Mouse (Mus musculus) forelimb bud, embryonic 11.5 days (tissue): ENCODE measurements around the gene Traf6.
"Not testable (repeated sequence)": the region's sequence is repeated elsewhere in the genome, so short reads cannot be mapped to it uniquely, and the experiment has no call there.

ENCODE experiments used
- DNase-seq: peaks from one replicate; pipeline ENCODE4 v3.0.0-alpha.2; 2012; ENCODE audit warnings: low read depth, low spot score

The Traf6 gene

DNA sequence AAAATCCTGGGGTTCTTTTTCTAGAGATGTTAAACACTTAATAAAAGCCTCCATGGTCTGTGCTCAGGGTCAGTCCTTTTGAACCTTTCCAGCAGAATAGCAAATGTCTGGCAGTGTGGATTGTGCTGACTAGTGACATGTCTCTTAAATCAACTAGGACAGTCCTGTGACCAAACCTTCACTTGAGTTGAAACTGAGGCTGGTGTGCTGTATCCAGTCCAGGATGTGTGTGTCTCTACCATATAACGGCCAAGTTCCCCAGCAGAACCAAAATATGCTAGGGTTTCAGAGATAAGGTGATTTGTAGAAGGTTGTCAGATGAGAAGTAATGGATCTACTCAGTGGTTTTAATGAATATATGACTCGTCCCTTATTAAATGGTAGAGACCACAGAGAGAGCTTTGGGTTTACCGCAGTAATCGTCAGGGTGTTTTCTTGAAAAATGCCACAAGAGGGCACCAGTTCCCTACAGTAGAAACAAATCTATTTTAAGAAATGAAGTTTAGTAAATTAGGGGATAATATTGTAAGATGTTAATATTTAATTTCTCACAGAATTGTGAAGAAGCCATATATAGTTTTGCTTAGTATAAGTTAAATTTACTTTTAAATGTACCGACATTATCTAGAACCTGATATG, 15.5 kb downstream of the Traf6 start:
- peak; percentile 28 for DNase-seq

DNA sequence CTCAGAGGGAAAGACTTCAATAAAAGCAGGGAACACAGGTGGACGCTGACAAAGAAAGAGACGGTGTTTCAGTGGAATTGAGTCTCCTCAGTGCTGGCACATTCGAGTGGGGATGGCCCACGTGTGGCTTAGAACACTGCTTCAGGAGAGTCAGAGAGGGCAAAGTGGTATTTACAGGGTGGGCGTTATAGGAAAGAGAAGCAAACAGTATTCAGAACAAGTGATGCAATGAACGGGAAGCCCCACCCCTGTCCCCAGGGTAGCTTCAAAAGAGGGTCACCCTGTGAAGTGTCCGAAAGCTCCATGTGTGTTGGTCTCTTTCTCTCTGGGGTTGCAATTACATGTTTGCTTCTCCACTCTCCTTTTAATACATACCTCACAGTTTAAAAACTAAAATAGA, 17.4 kb downstream of the Traf6 start:
- no peak for DNase-seq

DNA sequence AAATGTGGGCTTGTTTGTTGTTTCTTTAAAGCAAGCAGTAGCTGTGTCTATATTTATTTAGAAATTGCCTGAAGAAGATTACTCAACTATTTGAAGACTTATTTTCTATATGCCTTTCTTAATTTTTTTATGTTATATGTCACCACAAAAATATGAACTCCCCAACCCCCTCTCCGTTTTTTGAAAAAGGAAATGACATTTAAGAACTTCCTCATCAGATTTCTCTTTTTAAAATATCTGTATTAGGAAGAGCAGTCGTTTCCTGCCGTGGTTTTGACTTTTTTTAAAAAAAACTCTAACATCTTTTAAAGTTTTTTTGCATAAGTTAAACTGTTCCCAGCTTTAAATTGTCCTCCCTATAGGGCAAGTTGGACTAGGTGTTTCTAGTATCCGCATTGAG, 21.1 kb downstream of the Traf6 start:
- no peak for DNase-seq

DNA sequence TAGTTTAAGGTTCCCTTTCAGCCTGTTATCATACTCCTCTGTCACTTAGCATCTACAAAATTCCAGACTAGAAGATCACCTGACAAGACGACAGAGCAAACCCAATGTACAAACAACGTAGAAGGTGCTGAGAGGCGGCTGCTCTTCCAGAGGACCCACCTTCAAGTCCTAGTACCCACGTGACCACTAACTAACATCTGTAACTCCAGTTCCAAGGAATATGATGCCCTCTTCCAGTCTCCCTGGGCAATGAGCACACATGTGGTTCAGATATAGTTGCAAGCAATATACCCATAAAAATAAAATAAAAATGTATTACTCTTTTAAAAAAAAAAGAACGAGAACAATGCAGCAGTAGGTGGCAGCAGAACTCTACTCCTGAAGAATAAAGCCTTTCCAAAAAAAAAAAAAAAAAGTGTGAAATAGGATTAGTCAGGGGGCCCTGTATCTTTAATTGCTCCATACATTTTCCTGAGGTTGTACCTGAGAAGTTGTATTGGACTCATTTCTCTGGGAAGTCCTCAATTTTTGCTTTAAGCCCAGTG, 27.8 kb downstream of the Traf6 start:
- no peak for DNase-seq

DNA sequence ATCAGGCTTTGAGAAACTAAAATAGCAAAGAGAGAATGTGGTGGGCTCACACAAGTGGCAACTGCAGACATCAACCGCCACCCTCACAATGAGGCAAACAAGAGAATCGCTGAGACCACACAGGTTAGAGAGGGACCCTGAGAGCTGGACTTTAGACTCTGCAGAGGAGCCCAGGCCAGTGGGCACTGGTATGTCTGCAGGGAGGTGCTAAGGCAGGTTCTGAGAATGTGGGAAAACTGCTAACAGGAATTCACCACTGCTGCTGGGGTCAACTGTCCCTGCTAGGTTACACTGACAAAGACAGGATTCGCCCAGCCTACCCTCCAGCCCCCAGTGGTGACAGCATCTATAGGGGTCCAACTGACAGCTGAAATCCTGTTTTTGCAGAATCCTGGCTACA, 33.4 kb downstream of the Traf6 start:
- DNase-seq = no peak

DNA sequence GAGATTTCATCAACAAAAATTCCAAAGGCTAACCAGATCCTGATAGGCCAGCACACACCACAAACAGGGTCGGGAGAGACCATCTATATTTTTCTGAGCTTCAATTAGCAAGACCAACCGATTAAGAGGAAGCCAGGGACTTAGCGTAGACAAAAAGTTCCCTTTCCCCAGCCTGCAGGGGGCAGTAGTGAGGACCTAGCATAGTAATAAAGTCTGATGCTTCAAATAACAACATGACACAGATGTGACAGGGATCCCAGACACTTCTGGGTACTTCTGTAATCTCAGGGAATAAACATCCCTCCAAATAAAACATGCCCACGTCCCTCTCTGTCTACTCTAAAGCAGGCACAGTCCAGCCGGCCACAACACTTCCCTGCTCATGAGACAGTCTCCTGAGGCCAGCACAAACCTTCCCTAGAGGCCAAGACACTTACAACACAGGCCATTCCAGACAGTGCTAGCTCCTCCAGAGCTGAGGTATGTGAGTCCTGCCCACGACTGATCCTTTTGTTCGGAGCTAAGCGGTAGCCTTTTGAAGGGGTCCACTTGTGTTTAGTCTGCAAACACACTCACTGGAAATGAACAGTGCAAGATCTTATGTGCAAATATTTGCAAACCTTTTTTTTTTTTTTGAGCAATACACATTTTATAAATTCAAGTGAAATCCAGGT, 37.6 kb downstream of the Traf6 start:
- no peak for DNase-seq

DNA sequence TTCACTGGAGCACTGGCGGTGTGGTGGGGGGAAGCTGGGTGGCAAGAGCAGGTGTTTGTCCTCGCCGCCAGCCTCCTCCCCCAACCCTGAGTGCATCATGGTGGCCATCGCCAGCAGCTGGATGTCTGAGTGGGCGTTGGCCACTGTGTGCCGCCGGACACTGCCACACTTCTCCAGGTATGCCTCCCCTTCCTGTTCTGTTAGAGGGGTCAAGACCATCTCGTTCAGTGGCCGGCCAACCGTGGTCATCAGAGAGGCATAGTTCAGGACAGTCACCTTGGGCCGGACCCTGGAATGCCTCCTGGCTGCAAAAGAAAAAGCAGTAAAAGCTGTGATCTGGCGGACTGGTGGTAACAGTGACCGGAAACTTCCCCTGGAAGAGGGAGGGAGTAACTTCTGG, 38.9 kb downstream of the Traf6 start:
- no peak for DNase-seq

DNA sequence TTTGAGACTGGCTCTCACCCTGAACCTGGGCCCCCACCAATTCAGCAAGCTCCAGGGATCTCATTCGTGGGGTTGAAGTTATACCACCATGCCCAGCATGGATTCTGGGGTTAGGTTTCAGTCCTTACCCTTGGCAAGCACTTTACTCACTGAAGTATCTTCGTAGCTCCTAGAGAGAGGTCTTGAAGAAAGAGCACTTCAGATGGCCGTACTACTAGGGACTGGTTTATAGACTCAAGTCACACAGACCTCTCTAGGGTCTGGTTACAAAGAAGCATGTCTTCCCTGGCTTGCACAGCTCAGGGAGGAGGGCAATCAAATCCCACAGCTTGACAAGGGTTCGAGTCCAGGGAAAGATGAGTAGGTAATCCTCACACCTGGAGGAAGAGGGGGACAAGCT, 43.6 kb downstream of the Traf6 start:
- DNase-seq = no peak

DNA sequence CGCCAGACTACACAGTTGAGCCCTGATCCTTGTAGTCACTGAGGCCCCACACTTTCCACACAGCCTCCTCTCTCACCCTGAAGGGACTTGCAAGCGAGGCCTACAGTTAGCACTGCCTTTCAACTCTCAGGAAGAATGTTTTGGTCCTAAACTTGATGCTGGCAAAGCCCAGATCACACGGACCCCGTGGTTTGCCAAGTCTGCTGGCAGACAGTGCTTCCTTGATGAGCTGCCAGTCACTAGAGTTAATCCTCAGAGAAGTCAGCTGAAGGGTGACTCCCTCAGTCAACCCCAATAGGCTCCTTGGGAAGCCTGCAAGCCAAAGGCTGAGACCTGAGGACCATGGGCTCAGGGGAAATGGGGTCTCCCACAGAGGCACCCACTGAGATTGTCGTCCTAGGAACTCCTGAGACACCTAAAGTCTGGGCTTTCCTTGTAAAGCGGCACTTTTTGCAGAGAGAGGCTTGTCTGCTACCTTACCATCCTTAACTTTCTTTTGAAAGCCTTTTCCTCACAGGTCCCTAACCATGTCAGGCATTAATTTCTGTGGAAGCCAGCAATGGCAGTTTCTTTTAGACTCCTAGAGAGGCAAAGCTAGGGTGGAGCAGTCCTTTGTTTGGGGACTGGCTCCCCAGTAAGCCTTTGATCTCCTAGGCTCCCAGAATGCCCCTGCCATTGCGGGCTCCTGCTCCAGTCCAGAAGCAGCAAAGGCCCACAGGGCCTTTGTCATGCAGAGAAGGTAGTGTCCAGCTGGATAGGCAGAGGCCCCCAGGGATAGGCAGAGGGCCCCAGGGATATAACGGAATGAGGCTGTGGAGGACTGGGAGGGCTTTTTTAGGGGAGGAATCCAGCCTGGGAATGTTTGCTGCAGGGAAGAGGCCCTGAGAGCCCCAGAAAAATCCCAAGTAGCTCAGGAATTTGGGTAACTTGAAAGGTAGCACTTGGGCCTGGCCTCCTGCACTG, 44.4 kb downstream of the Traf6 start:
- peak; percentile 42 for DNase-seq

DNA sequence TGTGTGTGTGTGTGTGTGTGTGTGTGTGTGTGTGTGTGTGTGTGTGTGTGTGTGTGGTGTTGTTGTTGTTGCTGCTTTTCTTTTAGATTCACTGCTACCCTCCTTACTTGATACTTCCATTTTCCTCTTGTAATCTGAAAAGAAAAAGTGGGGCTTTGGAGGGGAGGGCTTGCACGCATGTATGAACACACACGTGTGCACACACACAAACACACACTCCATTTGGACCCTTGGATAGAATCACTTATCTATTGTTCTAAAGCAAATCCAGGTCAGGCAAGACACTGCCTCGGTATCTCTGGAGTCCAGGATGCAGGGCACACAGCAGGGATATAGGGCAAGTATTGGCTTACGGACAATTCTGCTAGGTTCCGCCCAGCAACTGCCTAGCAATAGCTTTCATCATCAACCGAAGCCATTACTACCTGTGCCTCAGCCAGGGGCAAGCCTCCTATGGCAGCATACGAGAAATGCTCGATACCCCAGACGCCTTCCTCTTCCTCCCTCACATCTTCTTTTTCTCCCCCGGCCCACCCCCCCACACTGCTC, 45.2 kb downstream of the Traf6 start:
- no peak for DNase-seq

DNA sequence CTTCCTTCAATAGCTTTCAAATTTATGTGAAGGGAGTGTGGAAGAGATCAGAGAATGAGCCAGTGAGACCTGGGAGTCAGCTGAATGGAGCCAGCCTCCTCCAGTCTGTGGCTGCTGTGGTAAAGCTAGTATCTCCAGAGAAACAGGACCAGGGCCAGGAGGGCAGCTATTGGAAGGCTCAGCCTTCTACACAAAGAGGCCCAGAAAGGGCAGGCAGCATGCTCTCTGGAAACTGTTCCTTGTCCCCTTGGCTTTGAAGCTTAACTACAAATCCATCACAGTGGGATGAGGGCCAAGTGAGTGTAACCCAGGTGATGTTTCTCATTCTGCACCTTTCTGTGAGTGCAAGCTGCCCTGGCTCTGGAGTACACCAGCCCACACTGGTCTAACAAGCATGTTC, 49.6 kb downstream of the Traf6 start:
- DNase-seq = no peak

DNA sequence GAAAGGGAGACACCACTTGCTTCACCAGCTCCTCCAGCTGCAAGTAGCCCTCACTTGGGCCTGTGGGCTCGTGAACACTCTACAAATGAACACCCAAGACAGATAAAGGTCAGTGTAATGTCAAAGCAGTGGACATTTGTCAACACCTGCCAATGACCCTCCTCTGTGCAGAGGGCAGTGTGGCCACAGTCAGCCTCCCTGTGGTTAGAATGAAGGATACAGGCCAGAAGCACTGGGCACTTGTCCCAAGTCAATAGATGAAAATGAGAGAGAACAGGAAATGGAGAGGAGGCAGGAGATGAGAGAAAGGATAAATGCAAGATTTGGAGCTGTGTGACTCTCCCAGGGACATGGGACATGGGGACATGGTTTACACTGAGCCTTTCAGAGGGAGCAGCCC, 51.2 kb downstream of the Traf6 start:
- DNase-seq = no peak

DNA sequence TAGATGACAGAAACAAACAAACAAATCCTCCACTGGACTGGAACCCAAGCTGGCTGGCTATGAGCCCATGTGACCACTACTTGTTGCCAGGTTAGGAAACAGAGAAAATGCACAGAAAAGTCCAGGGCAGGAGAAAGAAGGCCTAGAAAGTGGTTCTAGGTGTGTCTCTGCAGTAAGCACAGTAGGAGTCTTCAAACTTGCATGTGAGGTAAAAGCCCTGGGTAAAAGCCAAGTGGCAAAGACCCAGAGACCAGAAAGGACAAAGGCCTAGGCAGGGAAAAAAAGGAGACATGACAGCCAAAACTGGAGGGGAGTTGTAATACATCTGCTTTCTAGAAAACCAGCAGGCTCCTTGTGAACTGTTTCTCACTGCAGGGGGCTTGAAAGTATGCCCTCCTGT, 52.7 kb downstream of the Traf6 start:
- DNase-seq = no peak

DNA sequence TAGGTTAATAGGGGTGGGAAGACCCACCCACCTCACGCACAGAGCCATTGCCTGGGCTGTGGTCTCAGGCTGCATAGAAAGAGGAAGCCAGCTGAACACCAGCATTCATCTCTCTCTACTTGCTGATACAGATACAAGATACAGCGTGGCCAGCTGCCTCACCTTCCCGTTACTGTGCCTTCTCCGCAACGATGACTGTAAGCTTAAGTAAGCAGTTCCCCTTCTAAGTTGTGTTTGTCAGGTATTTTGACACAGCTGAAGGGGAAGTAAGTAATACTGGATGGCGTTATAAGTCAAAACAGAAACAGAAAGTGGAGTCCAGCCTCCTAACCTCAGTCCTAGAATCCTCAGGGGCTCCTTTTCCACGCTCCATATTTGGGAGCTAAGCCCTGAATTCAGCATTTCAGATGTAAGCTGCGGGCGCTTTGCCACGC, 54.6 kb downstream of the Traf6 start:
- no peak for DNase-seq

DNA sequence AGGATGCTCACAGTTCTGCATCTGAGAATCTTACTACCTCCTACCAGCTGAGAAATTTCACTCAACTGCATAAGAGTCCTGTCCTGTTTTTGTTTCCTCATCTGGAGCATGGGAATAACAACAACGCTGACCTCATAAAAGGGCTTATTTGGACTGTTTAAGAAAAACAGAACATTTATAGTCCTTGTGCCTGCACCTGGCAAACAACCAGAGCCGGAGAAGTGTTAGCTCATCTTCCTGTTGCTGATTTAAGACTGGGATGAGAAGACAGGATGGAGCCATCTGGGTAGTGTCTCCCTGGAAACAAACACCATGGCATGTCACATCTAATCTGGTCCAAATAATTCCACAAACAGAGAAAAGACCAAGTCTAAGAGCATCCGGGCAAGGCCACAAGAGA, 55.3 kb downstream of the Traf6 start:
- no peak for DNase-seq

DNA sequence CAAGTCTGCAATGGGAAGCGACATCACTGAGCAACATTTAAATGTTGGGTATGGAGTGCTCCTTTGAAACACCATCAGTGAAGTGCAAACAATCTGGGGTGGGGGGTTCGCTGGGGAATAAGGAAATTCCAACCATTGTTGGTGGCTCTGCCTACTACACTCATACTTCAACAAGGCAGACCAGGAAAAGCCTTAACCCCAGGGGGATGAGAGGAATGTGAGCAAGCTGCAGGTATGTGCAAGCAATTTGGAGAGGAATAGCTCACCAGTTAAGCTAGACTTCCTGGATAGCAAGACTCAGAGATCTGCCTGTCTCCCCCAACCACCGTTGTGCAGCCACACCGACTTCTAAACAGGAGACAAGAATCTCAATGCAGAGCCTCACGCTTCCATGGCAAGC, 61.7 kb downstream of the Traf6 start:
- no peak for DNase-seq

DNA sequence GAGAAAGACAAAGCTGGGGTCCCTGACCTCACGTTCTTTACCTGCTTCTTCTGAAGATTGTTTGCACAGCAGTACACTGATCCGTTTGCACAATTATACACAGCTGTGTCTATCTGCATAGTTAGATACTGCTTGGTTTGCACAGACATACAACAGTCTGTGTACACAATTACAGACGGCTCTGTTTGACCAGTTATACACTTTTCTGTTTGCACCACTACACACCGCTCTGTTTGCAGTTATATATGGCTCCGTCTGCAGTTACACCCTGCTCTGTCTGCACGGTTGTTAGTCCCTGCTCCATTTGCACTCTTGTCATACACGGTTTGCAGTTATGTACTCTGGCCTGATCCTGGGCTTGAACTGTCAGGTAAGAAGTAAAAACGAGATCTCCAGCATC, 63.4 kb downstream of the Traf6 start:
- no peak for DNase-seq

DNA sequence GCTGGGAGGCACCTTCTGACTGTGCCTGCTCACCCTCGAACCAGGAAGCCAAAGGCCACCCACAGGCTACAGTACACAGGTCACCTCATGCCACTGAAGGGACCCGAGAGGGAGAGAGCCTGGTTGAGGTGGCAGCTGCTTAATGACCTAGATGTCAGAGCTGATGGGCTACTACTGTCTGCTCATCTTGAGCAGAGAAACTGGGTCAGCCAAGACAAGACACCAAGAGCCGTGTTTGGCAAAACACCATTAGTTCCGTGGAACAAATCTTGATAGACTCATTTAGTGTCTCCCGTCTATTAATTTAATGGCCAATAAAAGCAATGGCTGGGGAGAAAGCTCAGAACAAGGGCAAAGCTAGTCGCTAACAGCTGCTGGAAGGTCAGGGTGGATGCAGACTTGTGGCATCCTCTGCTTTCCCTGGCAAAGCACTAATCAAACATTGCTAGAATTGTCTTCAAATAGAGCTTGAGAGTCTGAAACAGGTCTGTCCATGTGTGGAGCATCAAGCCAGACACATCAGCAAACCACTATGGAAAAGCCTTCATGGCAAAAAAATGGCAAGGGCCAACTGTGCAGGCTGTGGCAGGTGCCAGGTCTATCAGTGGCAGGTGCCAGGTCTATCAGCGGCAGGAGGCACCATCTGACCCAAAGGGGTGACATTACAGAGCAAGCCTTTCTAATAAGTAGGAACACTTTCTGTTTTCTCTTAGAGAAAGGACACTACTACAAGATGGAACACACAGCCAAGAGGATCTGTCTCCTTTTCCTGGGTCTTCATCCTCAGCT, 64.0 kb downstream of the Traf6 start:
- no peak for DNase-seq

DNA sequence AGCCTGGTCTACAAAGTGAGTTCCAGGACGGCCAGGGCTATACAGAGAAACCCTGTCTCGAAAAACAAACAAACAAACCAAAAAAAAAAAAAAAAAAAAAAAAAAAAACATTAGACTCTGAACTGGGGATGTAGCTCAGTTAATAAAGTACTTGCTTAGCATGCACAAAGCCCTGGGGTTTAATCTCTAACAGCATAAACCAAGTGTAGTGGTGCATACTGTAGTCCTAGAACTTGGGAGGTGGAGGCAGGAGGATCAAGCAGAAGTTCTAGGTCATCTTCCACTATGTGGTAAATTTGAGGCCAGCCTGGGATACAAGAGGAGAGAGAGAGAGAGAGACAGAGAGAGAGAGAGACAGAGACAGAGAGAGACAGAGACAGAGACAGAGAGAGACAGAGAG, 67.4 kb downstream of the Traf6 start:
- DNase-seq = not testable (repeated sequence)

DNA sequence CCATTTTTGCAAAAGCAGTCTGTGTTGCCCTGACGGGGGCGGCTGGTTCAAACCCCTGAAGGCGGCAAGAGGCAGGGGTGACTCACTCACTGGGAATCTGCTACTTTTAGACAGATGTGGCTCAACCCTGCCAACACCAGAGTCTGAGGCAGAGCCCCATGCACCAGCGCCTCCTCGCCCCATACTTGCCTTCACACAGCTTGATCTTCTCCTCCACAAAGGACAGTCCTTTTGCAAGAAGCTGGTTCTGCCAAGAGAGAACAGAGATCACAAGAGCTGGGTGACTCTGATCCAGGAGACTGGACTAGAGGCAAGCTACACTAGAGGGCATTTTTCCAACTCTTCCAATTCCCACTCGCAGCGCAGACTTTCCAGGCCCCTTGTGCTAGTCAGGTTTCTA, 68.3 kb downstream of the Traf6 start:
- no peak for DNase-seq
